Mouse (Mus musculus) T-helper 1 cell (primary cell): ENCODE results near the gene Zfp541.

Experiments used
- in situ Hi-C: fragments of 300-600 bp; cut with MboI, MseI; formaldehyde crosslinking; loops from one replicate; pipeline ENCODE4 v1.15.1; 2025; ENCODE audit warnings: high pct_unique_total_duplicates

The Zfp541 gene

DNA sequence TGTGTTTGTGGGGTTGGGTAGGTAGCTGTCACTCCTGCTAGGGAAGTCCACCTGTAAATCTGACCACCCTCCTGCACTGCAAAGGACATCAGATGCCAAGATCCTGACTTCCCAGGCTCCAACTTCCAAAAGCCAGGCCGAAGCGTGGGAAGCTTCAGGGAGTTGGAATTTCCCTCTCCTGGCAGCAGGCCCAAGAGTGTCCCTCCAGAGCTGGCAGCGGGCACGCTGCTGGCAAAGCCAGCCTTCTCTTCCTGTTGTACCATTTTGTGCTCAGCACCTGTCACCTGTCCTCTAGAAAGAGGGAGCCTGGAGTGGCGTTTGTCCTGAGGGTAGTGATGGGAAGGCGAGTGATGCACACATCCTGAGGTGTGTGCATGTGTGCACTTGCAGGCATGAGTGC lies 66.7 kb downstream of the Zfp541 start:
- in situ Hi-C loops = no loop called here

DNA sequence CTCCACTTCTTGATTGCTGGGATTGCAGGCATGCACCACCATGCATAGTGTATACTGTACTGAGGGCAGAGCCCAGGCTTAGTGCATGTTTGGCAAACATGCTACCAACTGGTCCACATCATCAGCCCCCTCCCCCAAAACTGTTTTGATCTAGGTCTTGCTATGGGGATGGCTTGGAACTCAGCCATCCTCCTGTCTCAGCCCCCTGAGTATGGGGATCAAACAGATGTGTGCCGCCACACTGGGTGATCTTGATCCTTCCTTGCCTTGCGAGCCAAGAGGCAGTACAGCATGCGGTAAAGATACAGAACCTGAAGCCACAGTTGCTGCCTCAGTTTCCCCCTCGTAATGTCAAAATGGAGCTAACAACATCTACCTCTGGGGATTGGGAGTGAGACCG lies 67.3 kb downstream of the Zfp541 start:
- in situ Hi-C loops = no loop called here

DNA sequence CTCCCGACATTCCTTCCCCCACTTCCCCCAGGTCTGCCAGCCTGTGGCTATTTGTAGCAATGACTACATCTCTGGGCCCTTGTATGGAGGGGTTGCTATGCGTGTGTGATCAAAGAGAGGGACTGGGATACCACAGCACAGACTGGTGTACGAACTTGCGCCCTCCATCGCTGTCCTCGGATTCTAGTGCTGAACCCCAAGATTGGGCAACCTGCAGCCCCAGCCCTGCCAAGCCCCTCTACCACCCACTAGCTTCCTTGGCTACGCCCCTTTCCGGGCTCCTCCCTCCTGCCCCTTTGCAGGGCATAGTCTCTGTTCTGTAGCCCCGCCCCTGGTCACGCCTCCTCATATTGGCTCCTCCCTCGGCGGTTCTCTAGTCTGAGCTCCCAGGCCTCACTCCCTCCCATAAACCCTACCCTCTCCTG lies 67.8 kb downstream of the Zfp541 start, which contains the start of gene Slc8a2:
Slc8a2 (plus strand) TSS at position 406 of the 425 bp plus-strand sequence.
- in situ Hi-C loops = no loop called here

DNA sequence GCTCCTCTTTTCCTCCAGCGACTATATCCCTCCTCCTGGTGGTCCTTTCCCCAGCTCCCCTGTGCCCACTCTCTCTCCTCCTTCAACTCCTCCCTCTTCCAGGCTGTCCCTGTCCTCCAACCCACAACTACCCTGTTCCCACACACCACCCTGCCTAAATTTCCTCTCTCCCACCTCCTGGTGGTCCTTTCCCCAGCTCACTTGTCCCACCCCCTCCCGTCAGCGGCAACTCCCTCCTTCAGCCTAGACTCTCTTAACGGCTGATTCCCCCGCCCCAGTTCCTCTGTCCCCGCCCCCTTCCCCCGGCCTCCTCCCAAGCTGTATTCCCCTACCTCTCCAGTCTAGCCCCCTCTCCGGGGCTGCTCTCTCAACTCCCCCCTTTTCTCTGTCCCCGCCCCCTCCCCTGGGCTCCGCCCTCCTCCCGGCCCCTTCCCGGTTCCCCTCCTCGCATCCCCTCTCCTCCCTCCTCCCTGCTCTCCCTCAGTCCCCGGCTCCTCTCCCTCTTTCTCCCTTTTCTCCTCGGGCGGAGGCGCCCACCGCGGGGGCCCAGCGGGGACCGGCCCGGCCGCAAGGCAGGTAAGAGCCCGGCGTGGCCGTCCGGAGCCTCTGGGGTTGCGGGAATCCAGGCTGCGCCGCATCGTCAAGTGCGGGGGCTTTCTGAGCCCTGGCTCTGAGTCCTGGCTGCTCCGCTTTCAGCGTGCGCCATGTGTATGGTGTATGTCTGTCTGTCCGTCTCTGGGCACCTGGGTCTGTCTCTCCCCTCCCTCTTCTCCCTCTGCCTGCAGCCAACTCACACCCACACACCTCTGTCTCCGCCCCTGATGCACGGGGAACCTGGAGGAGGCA lies 68.5 kb downstream of the Zfp541 start:
- in situ Hi-C loops = no loop called here

DNA sequence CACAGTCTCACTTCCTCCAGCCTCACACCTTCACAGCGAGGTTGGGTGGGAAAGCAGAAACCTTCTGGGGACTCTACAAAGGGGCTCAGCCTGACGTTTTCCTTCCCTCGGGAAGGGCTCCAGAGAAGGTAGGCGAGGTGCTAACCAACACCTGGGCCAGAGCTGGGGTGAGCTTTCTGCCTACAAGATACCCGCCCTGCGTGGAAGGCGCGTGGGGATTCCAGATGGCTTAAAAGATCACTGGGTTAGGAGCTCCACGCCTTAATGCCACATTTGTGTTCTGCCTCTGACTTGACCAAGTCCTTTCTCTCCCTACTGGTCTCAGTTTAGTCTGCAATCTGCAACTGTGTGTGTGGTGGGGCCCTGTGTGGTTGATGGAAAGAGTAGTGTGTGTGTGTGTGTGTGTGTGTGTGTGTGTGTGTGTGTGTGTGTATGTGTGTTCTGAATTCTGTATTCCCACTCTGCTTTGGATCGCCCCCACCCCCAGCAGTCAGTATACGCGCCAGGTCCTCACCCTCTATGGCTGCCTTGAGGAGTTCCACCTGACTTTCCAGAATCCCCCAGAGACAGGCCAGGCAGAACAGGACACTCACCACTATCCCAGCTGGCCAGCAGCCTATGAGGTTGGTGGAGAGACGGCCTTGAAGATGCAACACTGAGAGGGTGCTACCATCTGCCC lies 69.5 kb downstream of the Zfp541 start:
- in situ Hi-C loops = no loop called here

DNA sequence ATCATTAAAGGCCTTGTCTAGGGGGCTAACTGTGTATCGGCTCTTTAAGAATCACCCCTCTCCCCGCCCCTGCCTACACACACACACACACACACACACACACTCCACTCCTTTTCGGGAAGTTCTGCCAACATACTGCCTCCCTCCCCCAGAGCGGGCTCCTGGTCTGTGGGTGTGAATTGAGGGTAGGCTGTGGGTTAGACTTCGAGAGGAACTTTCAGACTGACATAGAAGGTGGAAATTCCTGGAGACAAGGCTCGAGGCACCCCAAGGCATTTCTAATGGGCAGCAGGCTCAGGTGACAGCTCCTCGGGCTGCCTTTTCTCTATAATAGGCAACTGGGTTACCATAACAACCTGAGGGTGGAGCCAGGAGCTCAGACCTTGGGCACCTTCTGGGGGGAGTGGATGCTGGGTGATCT lies 70.6 kb downstream of the Zfp541 start:
- in situ Hi-C loops = no loop called here

DNA sequence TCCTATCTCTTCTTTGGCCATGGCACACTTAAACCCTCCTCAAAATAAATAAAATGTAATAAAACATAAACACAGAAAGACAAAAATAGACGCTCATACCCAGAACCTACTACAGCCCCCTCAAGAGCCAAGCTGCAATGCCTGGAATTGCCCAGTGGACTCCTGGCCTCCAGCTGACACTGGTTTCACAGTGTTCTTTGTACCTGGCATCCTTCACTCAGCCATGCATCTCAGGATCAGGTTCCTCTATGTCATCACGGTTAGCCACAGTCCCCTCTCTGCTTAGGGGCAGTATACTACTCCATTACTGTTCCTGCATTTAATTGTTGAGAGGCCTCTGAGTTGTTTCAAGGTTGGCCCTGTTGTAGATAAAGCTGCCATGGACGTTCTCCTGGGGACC lies 71.3 kb downstream of the Zfp541 start:
- in situ Hi-C loops = no loop called here

DNA sequence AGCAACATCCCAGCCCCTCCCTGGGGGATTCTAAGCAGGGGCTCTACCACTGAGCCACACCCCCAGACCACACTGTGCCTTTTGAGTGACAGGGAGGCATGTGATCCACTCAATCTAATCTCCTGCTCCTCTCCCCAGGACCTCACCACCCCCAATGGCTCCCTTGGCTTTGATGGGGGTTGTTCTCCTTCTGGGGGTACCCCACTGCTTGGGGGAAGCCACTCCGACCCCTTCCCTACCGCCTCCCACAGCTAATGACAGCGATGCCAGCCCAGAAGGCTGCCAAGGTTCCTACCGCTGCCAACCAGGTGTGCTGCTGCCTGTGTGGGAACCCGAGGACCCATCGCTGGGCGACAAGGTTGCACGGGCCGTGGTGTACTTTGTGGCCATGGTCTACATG lies 72.1 kb downstream of the Zfp541 start:
- in situ Hi-C loops = no loop called here

DNA sequence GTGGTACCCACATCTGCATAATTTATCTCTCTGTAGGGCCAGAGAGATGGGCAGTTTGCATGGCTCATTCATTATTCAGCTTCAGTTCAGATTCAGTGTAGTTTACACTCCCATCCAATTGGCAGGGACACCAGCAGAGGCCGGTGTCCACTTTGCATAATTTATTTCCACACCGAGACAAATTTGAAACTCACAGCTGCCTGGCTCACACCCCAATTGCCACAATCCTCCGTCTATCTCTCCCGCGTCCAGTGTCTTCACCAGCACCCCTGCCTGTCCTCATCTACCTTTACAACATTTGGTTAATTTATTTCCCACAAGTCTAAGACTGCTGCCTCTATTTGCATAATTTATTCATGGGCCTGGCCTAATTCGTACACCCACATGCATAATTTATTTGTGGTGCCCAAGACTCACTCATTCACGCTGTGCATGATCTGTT lies 73.4 kb downstream of the Zfp541 start:
- in situ Hi-C loops = no loop called here
